Mouse (Mus musculus): ENCODE results near the gene Scnn1g. TPM values are rescaled to one million over a fixed set of nuclear protein-coding genes. Genes with fewer than 3 reads are reported as not detected.

Scnn1g gene
- polyA plus RNA-seq, 1 experiment, result 1.3 TPM

GRCm38 (mm10) chr7:121699218-121699617 lies 35.1 kb upstream of the Scnn1g start:
- no peaks in the 10 kb centered on the region for H3K4me1 ChIP-seq (replicated peaks; ENCODE audit: control insufficient read depth, insufficient read depth, low read length)
- H3K4me3 ChIP-seq (ENCODE audit: control insufficient read depth, insufficient read depth, low read length), result no peak overlapping the region
- no peak for DNase-seq
- no peaks in the 10 kb centered on the region for H3K36me3 ChIP-seq (ENCODE audit: control insufficient read depth, insufficient read depth, low read length)
- no peak for TF ChIP-seq CTCF (IDR thresholded peaks at IDR 0.05; ENCODE audit: borderline replicate concordance, control insufficient read depth, extremely low read depth, insufficient read depth, low read length, poor library complexity)
- TF ChIP-seq POLR2A (IDR thresholded peaks at IDR 0.05; ENCODE audit: control insufficient read depth, extremely low read depth, insufficient read depth, low read length, poor library complexity), result no peak
- no peak overlapping the region for H3K27ac ChIP-seq (ENCODE audit: control insufficient read depth, insufficient read depth, low read length)
- no peaks in the 10 kb centered on the region for H3K27me3 ChIP-seq (ENCODE audit: control insufficient read depth, insufficient read depth, low read length)

GRCm38 (mm10) chr7:121700480-121700879 lies 33.8 kb upstream of the Scnn1g start:
- Histone ChIP-seq H3K27me3 (ENCODE audit: control insufficient read depth, insufficient read depth, low read length) (no peaks in the 10 kb centered on the region), H3K27ac (ENCODE audit: control insufficient read depth, insufficient read depth, low read length) (no peak overlapping the region), H3K36me3 (ENCODE audit: control insufficient read depth, insufficient read depth, low read length) (no peaks in the 10 kb centered on the region), H3K4me1 (replicated peaks; ENCODE audit: control insufficient read depth, insufficient read depth, low read length) (no peaks in the 10 kb centered on the region), H3K4me3 (ENCODE audit: control insufficient read depth, insufficient read depth, low read length) (no peak overlapping the region)
- no peak for DNase-seq
- WGBS, result 97% methylated on average over 3 of the region's 3 CpGs
- TF ChIP-seq POLR2A (IDR thresholded peaks at IDR 0.05; ENCODE audit: control insufficient read depth, extremely low read depth, insufficient read depth, low read length, poor library complexity) (no peak), CTCF (IDR thresholded peaks at IDR 0.05; ENCODE audit: borderline replicate concordance, control insufficient read depth, extremely low read depth, insufficient read depth, low read length, poor library complexity) (no peak)

- no peak overlapping the region for H3K27ac ChIP-seq (ENCODE audit: control insufficient read depth, insufficient read depth, low read length)
- TF ChIP-seq POLR2A (IDR thresholded peaks at IDR 0.05; ENCODE audit: control insufficient read depth, extremely low read depth, insufficient read depth, low read length, poor library complexity), result no peak
- TF ChIP-seq CTCF (IDR thresholded peaks at IDR 0.05; ENCODE audit: borderline replicate concordance, control insufficient read depth, extremely low read depth, insufficient read depth, low read length, poor library complexity), result no peak
- H3K27me3 ChIP-seq (ENCODE audit: control insufficient read depth, insufficient read depth, low read length), result no peaks in the 10 kb centered on the region
- H3K4me1 ChIP-seq (replicated peaks; ENCODE audit: control insufficient read depth, insufficient read depth, low read length), result peaks cover 6% of the 10 kb centered on the region
- no peaks in the 10 kb centered on the region for H3K36me3 ChIP-seq (ENCODE audit: control insufficient read depth, insufficient read depth, low read length)
- H3K4me3 ChIP-seq (ENCODE audit: control insufficient read depth, insufficient read depth, low read length), result no peak overlapping the region
- no peak for DNase-seq
- 89% methylated on average over 6 of the region's 6 CpGs for WGBS
These were observed 32.3 kb upstream of the Scnn1g start for GRCm38 (mm10) chr7:121701983-121702382.

GRCm38 (mm10) chr7:121705051-121705450 lies 29.2 kb upstream of the Scnn1g start:
- no peak overlapping the region for H3K27ac ChIP-seq (ENCODE audit: control insufficient read depth, insufficient read depth, low read length)
- peaks cover 8% of the 10 kb centered on the region for H3K4me1 ChIP-seq (replicated peaks; ENCODE audit: control insufficient read depth, insufficient read depth, low read length)
- no peaks in the 10 kb centered on the region for H3K36me3 ChIP-seq (ENCODE audit: control insufficient read depth, insufficient read depth, low read length)
- WGBS, result 98% methylated on average over 2 of the region's 2 CpGs
- no peaks in the 10 kb centered on the region for H3K27me3 ChIP-seq (ENCODE audit: control insufficient read depth, insufficient read depth, low read length)
- no peak overlapping the region for H3K4me3 ChIP-seq (ENCODE audit: control insufficient read depth, insufficient read depth, low read length)
- DNase-seq, result no peak
- TF ChIP-seq POLR2A (IDR thresholded peaks at IDR 0.05; ENCODE audit: control insufficient read depth, extremely low read depth, insufficient read depth, low read length, poor library complexity), result no peak
- no peak for TF ChIP-seq CTCF (IDR thresholded peaks at IDR 0.05; ENCODE audit: borderline replicate concordance, control insufficient read depth, extremely low read depth, insufficient read depth, low read length, poor library complexity)

- H3K4me1 ChIP-seq (replicated peaks; ENCODE audit: control insufficient read depth, insufficient read depth, low read length), result peaks cover 8% of the 10 kb centered on the region
- no peaks in the 10 kb centered on the region for H3K27me3 ChIP-seq (ENCODE audit: control insufficient read depth, insufficient read depth, low read length)
- H3K36me3 ChIP-seq (ENCODE audit: control insufficient read depth, insufficient read depth, low read length), result no peaks in the 10 kb centered on the region
- peak; percentile 36 for DNase-seq
- no peak overlapping the region for H3K27ac ChIP-seq (ENCODE audit: control insufficient read depth, insufficient read depth, low read length)
- H3K4me3 ChIP-seq (ENCODE audit: control insufficient read depth, insufficient read depth, low read length), result peak overlapping the region; percentile 75
- WGBS, result 4% methylated on average over 77 of the region's 77 CpGs
- TF ChIP-seq POLR2A (IDR thresholded peaks at IDR 0.05; ENCODE audit: control insufficient read depth, extremely low read depth, insufficient read depth, low read length, poor library complexity), result no peak
- no peak for TF ChIP-seq CTCF (IDR thresholded peaks at IDR 0.05; ENCODE audit: borderline replicate concordance, control insufficient read depth, extremely low read depth, insufficient read depth, low read length, poor library complexity)
These were observed 27.7 kb upstream of the Scnn1g start for GRCm38 (mm10) chr7:121706411-121707072.

- TF ChIP-seq POLR2A (IDR thresholded peaks at IDR 0.05; ENCODE audit: control insufficient read depth, extremely low read depth, insufficient read depth, low read length, poor library complexity), result peak; percentile 28; the same call in 1 of the 2 replicates
- no peak for TF ChIP-seq CTCF (IDR thresholded peaks at IDR 0.05; ENCODE audit: borderline replicate concordance, control insufficient read depth, extremely low read depth, insufficient read depth, low read length, poor library complexity)
- peak within 1 kb of the TSS; percentile 75 for H3K4me3 ChIP-seq (ENCODE audit: control insufficient read depth, insufficient read depth, low read length)
- no peak within 1 kb of the TSS for H3K27ac ChIP-seq (ENCODE audit: control insufficient read depth, insufficient read depth, low read length)
- H3K36me3 ChIP-seq (ENCODE audit: control insufficient read depth, insufficient read depth, low read length), result no peaks in the 10 kb centered on the region
- H3K4me1 ChIP-seq (replicated peaks; ENCODE audit: control insufficient read depth, insufficient read depth, low read length), result peaks cover 8% of the 10 kb centered on the region
- H3K27me3 ChIP-seq (ENCODE audit: control insufficient read depth, insufficient read depth, low read length), result no peaks in the 10 kb centered on the region
- DNase-seq, result peak; percentile 96
- under 1% methylated on average over 80 of the region's 82 CpGs for whole genome bisulfite sequencing
These were observed 27.1 kb upstream of the Scnn1g start, which contains the start of gene Usp31 for GRCm38 (mm10) chr7:121707073-121707667. TSS of gene Usp31 (minus strand) at chr7:121707253.

Data from thymus, adult 2 months (tissue).